Mouse (Mus musculus): ENCODE data around the gene Tlx1. TPM values are rescaled to one million over a fixed set of nuclear protein-coding genes. Genes with fewer than 3 reads are reported as not detected.

Gene Tlx1
- polyA plus RNA-seq, 1 experiment from 2014 or later: not detected

GRCm38 (mm10) chr19:45154521-45154920 lies 4.0 kb downstream of the Tlx1 start:
- WGBS: 2% methylated on average over 18 of the region's 18 CpGs
- Histone ChIP-seq H3K9ac (replicated peaks; ENCODE audit: low read length) (no peak overlapping the region), H3K4me3 (replicated peaks; ENCODE audit: low read depth, low read length) (no peak overlapping the region), H3K27ac (replicated peaks; ENCODE audit: low read depth, low read length) (no peak overlapping the region), H3K4me2 (ENCODE audit: low read length) (no peak overlapping the region), H3K9me3 (ENCODE audit: control insufficient read depth, low read length) (no peaks in the 10 kb centered on the region), H3K4me1 (ENCODE audit: control insufficient read depth, insufficient read depth, low read length) (peaks cover 6% of the 10 kb centered on the region), H3K27me3 (ENCODE audit: control insufficient read depth, insufficient read depth, low read length) (peaks cover 95% of the 10 kb centered on the region), H3K36me3 (ENCODE audit: control insufficient read depth, insufficient read depth, low read length) (no peaks in the 10 kb centered on the region)
- ATAC-seq (ENCODE audit: low FRiP score, low TSS enrichment) (no peak), DNase-seq (no peak)

- H3K27ac ChIP-seq (replicated peaks; ENCODE audit: low read depth, low read length): no peak overlapping the region
- no peaks in the 10 kb centered on the region for H3K36me3 ChIP-seq (ENCODE audit: control insufficient read depth, insufficient read depth, low read length)
- H3K4me1 ChIP-seq (ENCODE audit: control insufficient read depth, insufficient read depth, low read length): peaks cover 6% of the 10 kb centered on the region
- H3K4me3 ChIP-seq (replicated peaks; ENCODE audit: low read depth, low read length): no peak overlapping the region
- H3K4me2 ChIP-seq (ENCODE audit: low read length): no peak overlapping the region
- under 1% methylated on average over 15 of the region's 15 CpGs for WGBS
- H3K9me3 ChIP-seq (ENCODE audit: control insufficient read depth, low read length): no peaks in the 10 kb centered on the region
- no peak overlapping the region for H3K9ac ChIP-seq (replicated peaks; ENCODE audit: low read length)
- DNase-seq: no peak
- no peak for ATAC-seq (ENCODE audit: low FRiP score, low TSS enrichment)
- H3K27me3 ChIP-seq (ENCODE audit: control insufficient read depth, insufficient read depth, low read length): peaks cover 95% of the 10 kb centered on the region
Measured at GRCm38 (mm10) chr19:45155141-45155790, 4.8 kb downstream of the Tlx1 start.

- Histone ChIP-seq H3K27me3 (ENCODE audit: control insufficient read depth, insufficient read depth, low read length) (peaks cover 95% of the 10 kb centered on the region), H3K27ac (replicated peaks; ENCODE audit: low read depth, low read length) (no peak overlapping the region), H3K4me3 (replicated peaks; ENCODE audit: low read depth, low read length) (no peak overlapping the region), H3K4me1 (ENCODE audit: control insufficient read depth, insufficient read depth, low read length) (peaks cover 2% of the 10 kb centered on the region), H3K36me3 (ENCODE audit: control insufficient read depth, insufficient read depth, low read length) (no peaks in the 10 kb centered on the region), H3K4me2 (ENCODE audit: low read length) (no peak overlapping the region), H3K9ac (replicated peaks; ENCODE audit: low read length) (no peak overlapping the region), H3K9me3 (ENCODE audit: control insufficient read depth, low read length) (no peaks in the 10 kb centered on the region)
- DNase-seq (no peak), ATAC-seq (ENCODE audit: low FRiP score, low TSS enrichment) (no peak)
- WGBS: under 1% methylated on average over 26 of the region's 26 CpGs
Measured at GRCm38 (mm10) chr19:45155791-45156186, 5.3 kb downstream of the Tlx1 start.

GRCm38 (mm10) chr19:45156381-45156780 lies 5.9 kb downstream of the Tlx1 start:
- H3K4me1 ChIP-seq (ENCODE audit: control insufficient read depth, insufficient read depth, low read length): no peaks in the 10 kb centered on the region
- no peaks in the 10 kb centered on the region for H3K36me3 ChIP-seq (ENCODE audit: control insufficient read depth, insufficient read depth, low read length)
- no peak overlapping the region for H3K27ac ChIP-seq (replicated peaks; ENCODE audit: low read depth, low read length)
- no peaks in the 10 kb centered on the region for H3K9me3 ChIP-seq (ENCODE audit: control insufficient read depth, low read length)
- H3K9ac ChIP-seq (replicated peaks; ENCODE audit: low read length): no peak overlapping the region
- H3K4me3 ChIP-seq (replicated peaks; ENCODE audit: low read depth, low read length): no peak overlapping the region
- peaks cover 95% of the 10 kb centered on the region for H3K27me3 ChIP-seq (ENCODE audit: control insufficient read depth, insufficient read depth, low read length)
- under 1% methylated on average over 5 of the region's 5 CpGs for WGBS
- no peak for DNase-seq
- ATAC-seq (ENCODE audit: low FRiP score, low TSS enrichment): no peak
- no peak overlapping the region for H3K4me2 ChIP-seq (ENCODE audit: low read length)

GRCm38 (mm10) chr19:45158201-45158600 lies 7.7 kb downstream of the Tlx1 start:
- H3K9ac ChIP-seq (replicated peaks; ENCODE audit: low read length): no peak overlapping the region
- H3K36me3 ChIP-seq (ENCODE audit: control insufficient read depth, insufficient read depth, low read length): no peaks in the 10 kb centered on the region
- DNase-seq (no peak), ATAC-seq (ENCODE audit: low FRiP score, low TSS enrichment) (no peak)
- H3K4me2 ChIP-seq (ENCODE audit: low read length): no peak overlapping the region
- 5% methylated on average over 4 of the region's 4 CpGs for WGBS
- H3K4me3 ChIP-seq (replicated peaks; ENCODE audit: low read depth, low read length): no peak overlapping the region
- peaks cover 96% of the 10 kb centered on the region for H3K27me3 ChIP-seq (ENCODE audit: control insufficient read depth, insufficient read depth, low read length)
- no peak overlapping the region for H3K27ac ChIP-seq (replicated peaks; ENCODE audit: low read depth, low read length)
- H3K4me1 ChIP-seq (ENCODE audit: control insufficient read depth, insufficient read depth, low read length): no peaks in the 10 kb centered on the region
- no peaks in the 10 kb centered on the region for H3K9me3 ChIP-seq (ENCODE audit: control insufficient read depth, low read length)

- WGBS: under 1% methylated on average over 20 of the region's 20 CpGs
- Histone ChIP-seq H3K27ac (replicated peaks; ENCODE audit: low read depth, low read length) (no peak overlapping the region), H3K4me1 (ENCODE audit: control insufficient read depth, insufficient read depth, low read length) (no peaks in the 10 kb centered on the region), H3K9ac (replicated peaks; ENCODE audit: low read length) (no peak overlapping the region), H3K27me3 (ENCODE audit: control insufficient read depth, insufficient read depth, low read length) (peaks cover 95% of the 10 kb centered on the region), H3K4me2 (ENCODE audit: low read length) (no peak overlapping the region), H3K9me3 (ENCODE audit: control insufficient read depth, low read length) (no peaks in the 10 kb centered on the region), H3K4me3 (replicated peaks; ENCODE audit: low read depth, low read length) (no peak overlapping the region), H3K36me3 (ENCODE audit: control insufficient read depth, insufficient read depth, low read length) (no peaks in the 10 kb centered on the region)
- ATAC-seq (ENCODE audit: low FRiP score, low TSS enrichment): no peak
- no peak for DNase-seq
Measured at GRCm38 (mm10) chr19:45158896-45159295, 8.4 kb downstream of the Tlx1 start.

GRCm38 (mm10) chr19:45159491-45159890 lies 9.0 kb downstream of the Tlx1 start:
- ATAC-seq (ENCODE audit: low FRiP score, low TSS enrichment) (no peak), DNase-seq (no peak)
- no peak overlapping the region for H3K4me2 ChIP-seq (ENCODE audit: low read length)
- H3K4me1 ChIP-seq (ENCODE audit: control insufficient read depth, insufficient read depth, low read length): no peaks in the 10 kb centered on the region
- peaks cover 96% of the 10 kb centered on the region for H3K27me3 ChIP-seq (ENCODE audit: control insufficient read depth, insufficient read depth, low read length)
- no peak overlapping the region for H3K4me3 ChIP-seq (replicated peaks; ENCODE audit: low read depth, low read length)
- H3K9me3 ChIP-seq (ENCODE audit: control insufficient read depth, low read length): no peaks in the 10 kb centered on the region
- no peak overlapping the region for H3K9ac ChIP-seq (replicated peaks; ENCODE audit: low read length)
- no peaks in the 10 kb centered on the region for H3K36me3 ChIP-seq (ENCODE audit: control insufficient read depth, insufficient read depth, low read length)
- H3K27ac ChIP-seq (replicated peaks; ENCODE audit: low read depth, low read length): no peak overlapping the region
- 1% methylated on average over 5 of the region's 5 CpGs for WGBS

GRCm38 (mm10) chr19:45159991-45160390 lies 9.5 kb downstream of the Tlx1 start:
- DNase-seq (no peak), ATAC-seq (ENCODE audit: low FRiP score, low TSS enrichment) (no peak)
- no peaks in the 10 kb centered on the region for H3K36me3 ChIP-seq (ENCODE audit: control insufficient read depth, insufficient read depth, low read length)
- no peaks in the 10 kb centered on the region for H3K4me1 ChIP-seq (ENCODE audit: control insufficient read depth, insufficient read depth, low read length)
- no peak overlapping the region for H3K27ac ChIP-seq (replicated peaks; ENCODE audit: low read depth, low read length)
- no peak overlapping the region for H3K4me2 ChIP-seq (ENCODE audit: low read length)
- peaks cover 96% of the 10 kb centered on the region for H3K27me3 ChIP-seq (ENCODE audit: control insufficient read depth, insufficient read depth, low read length)
- no peak overlapping the region for H3K9ac ChIP-seq (replicated peaks; ENCODE audit: low read length)
- WGBS: 3% methylated on average over 5 of the region's 5 CpGs
- H3K4me3 ChIP-seq (replicated peaks; ENCODE audit: low read depth, low read length): no peak overlapping the region
- no peaks in the 10 kb centered on the region for H3K9me3 ChIP-seq (ENCODE audit: control insufficient read depth, low read length)

GRCm38 (mm10) chr19:45160523-45160922 lies 10.0 kb downstream of the Tlx1 start:
- no peak overlapping the region for H3K4me2 ChIP-seq (ENCODE audit: low read length)
- H3K27me3 ChIP-seq (ENCODE audit: control insufficient read depth, insufficient read depth, low read length): peaks cover 96% of the 10 kb centered on the region
- ATAC-seq (ENCODE audit: low FRiP score, low TSS enrichment) (no peak), DNase-seq (no peak)
- H3K36me3 ChIP-seq (ENCODE audit: control insufficient read depth, insufficient read depth, low read length): no peaks in the 10 kb centered on the region
- H3K9me3 ChIP-seq (ENCODE audit: control insufficient read depth, low read length): no peaks in the 10 kb centered on the region
- WGBS: 0% methylated on average over 5 of the region's 5 CpGs
- H3K4me3 ChIP-seq (replicated peaks; ENCODE audit: low read depth, low read length): no peak overlapping the region
- no peak overlapping the region for H3K9ac ChIP-seq (replicated peaks; ENCODE audit: low read length)
- H3K4me1 ChIP-seq (ENCODE audit: control insufficient read depth, insufficient read depth, low read length): no peaks in the 10 kb centered on the region
- no peak overlapping the region for H3K27ac ChIP-seq (replicated peaks; ENCODE audit: low read depth, low read length)

Data from midbrain, embryonic 14.5 days (tissue).